Mouse (Mus musculus) kidney, postnatal 36 days (tissue): Measurements from ENCODE around the gene Gm16253.

Experiments used
- DNase-seq, 2 experiments: peaks; one replicate each; pipeline ENCODE4 v3.0.0; 2021 to 2022; ENCODE audit warnings: mixed read lengths in 2 of 2

Gene Gm16253

GRCm38 (mm10) chr3:96576690-96577541, at the start of gene Gm16253:
Gene Gm16253, plus strand, starts transcription at chr3:96576984.
- peak; percentile 91 to 96 for DNase-seq

- no peak for DNase-seq
These were observed 48.3 kb upstream of the Gm16253 start for GRCm38 (mm10) chr3:96528506-96528905.

- DNase-seq: no peak
These were observed 44.7 kb upstream of the Gm16253 start for GRCm38 (mm10) chr3:96532050-96532449.

- DNase-seq: no peak
These were observed 42.5 kb upstream of the Gm16253 start for GRCm38 (mm10) chr3:96534300-96534699.

GRCm38 (mm10) chr3:96539316-96539715, 37.5 kb upstream of the Gm16253 start:
- no peak for DNase-seq

- no peak for DNase-seq
These were observed 36.0 kb upstream of the Gm16253 start for GRCm38 (mm10) chr3:96540740-96541139.

- DNase-seq: peak in 1 of 2 experiments; percentile 33
These were observed 35.3 kb upstream of the Gm16253 start for GRCm38 (mm10) chr3:96541328-96542078.

- DNase-seq: no peak
These were observed 34.2 kb upstream of the Gm16253 start for GRCm38 (mm10) chr3:96542554-96542953.

GRCm38 (mm10) chr3:96543345-96543744, 33.4 kb upstream of the Gm16253 start:
- DNase-seq: no peak

GRCm38 (mm10) chr3:96545565-96545964, 31.2 kb upstream of the Gm16253 start:
- no peak for DNase-seq

- DNase-seq: no peak
These were observed 29.9 kb upstream of the Gm16253 start for GRCm38 (mm10) chr3:96546880-96547279.

GRCm38 (mm10) chr3:96547389-96547960, 29.3 kb upstream of the Gm16253 start:
- DNase-seq: peak; percentile 78 to 92

GRCm38 (mm10) chr3:96548824-96549223, 28.0 kb upstream of the Gm16253 start:
- no peak for DNase-seq

GRCm38 (mm10) chr3:96549346-96549745, 27.4 kb upstream of the Gm16253 start:
- DNase-seq: no peak

- peak; percentile 87 to 88 for DNase-seq
These were observed 25.6 kb upstream of the Gm16253 start for GRCm38 (mm10) chr3:96551203-96551602.

GRCm38 (mm10) chr3:96551890-96552289, 24.9 kb upstream of the Gm16253 start:
- peak in 1 of 2 experiments; percentile 10 for DNase-seq

GRCm38 (mm10) chr3:96553601-96554000, 23.2 kb upstream of the Gm16253 start:
- peak in 1 of 2 experiments; percentile 4 for DNase-seq

- peak in 1 of 2 experiments; percentile 35 for DNase-seq
These were observed 22.5 kb upstream of the Gm16253 start for GRCm38 (mm10) chr3:96554251-96554650.

- DNase-seq: peak; percentile 88 to 95
These were observed 21.7 kb upstream of the Gm16253 start for GRCm38 (mm10) chr3:96555041-96555596.

GRCm38 (mm10) chr3:96555999-96556614, 20.7 kb upstream of the Gm16253 start:
- DNase-seq: peak; percentile 10 to 30

GRCm38 (mm10) chr3:96556651-96557635, 19.8 kb upstream of the Gm16253 start:
- peak; percentile 36 to 43 for DNase-seq
